Mouse (Mus musculus) fibroblast of lung, adult 2 months (primary cell): Measurements from ENCODE around the gene Atox1.
"Not testable (repeated sequence)": the region's sequence is repeated elsewhere in the genome, so short reads cannot be mapped to it uniquely, and the experiment has no call there.

Experiments used
- DNase-seq: peaks from one replicate; pipeline ENCODE4 v3.0.0-alpha.2; 2011; ENCODE audit warnings: low read depth

Gene Atox1

DNA sequence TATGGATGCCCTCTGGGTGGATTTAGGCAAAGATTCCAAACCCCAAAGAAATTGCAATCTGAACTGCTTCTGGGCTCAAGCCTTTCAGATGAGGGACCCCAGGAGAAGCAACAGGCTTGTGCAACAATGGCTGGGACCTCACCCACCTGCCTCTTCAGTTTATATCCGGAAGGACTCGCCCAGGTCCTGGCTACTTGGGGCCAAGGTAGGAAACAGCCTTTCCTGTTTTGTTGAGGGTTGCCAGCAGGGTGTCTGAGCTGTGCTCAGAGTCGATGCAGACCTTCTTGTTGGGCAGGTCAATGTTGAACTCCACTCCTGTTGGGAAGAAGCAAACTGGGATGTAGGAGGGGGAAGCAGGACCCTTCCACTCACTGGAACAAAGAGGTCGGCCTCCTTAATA lies 10.7 kb downstream of the Atox1 start:
- DNase-seq: no peak

DNA sequence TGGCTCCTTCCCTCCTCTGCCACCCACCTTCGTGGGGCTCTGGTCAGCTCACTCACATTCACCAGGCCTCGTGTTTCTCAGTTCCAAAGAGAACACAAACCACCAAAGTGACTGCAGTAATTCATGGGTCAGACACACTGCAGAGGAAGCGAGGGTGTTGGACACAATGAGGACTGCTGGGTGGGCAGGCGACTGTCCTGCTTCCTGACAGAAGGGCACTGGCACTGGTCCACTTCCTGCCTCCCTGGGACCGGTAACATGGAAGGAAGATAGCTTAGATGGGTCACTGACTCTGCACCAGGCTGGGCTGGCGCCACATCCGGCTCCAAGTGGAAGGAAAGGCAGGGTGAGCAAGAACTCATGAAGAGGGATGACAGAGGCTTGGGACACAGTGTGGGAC lies 11.5 kb downstream of the Atox1 start:
- no peak for DNase-seq

DNA sequence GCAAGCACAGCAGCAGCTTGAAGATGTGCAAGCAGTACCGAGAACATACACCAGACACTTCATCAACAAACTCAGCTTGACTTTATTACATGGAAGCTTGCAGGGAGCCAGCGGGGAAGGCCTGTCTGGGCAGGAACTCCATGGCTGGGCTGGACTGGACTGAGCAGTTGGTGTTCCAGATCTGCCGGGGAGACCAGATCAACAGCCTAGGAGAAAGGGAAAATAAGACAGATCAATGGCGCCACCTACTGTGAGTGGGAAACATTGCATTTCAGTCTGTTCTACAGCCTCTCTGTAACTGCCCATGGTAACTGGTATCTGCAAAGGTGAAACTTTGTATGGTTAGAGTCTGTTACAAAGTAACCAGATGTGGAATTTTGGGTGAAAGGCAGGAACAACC lies 14.5 kb downstream of the Atox1 start:
- DNase-seq: peak; percentile 73

DNA sequence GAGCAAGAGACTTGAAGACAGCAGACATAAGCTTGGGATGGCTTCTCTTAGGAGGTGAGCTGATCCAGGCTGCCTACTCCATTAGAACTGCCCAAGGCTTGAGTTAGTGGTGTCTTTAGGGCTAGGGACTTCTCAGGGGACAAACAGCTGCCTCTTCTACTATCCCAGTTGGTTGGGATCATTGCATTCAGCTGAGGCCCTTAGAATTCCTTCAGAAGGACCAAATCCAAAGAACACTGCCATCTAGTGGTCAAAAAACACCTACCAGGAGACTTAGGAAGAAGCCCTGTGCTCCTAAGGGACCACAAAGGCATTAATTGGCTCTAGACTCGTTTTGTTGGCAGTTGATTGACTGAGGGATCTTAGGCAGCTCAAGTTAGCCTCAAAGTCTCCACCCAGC lies 16.3 kb downstream of the Atox1 start:
- peak; percentile 69 for DNase-seq

DNA sequence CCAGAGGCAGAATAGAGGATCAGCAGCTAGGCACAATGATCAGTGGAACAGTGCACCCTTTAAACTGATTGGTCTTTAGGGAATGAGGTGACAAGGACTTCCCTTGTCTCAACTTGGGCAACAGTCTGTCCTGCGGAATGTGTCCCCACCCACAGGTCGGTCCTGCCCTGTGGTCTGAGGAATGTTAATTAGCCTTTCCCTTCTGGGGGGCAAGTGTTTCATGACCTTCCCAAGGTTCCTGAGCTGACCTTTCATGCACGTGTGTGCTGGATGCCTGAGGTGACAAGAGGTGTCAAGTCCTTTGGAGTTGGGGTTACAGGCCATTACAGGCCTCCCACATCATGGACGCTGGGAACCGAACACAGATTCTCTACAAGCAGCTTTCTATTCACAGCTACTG lies 21.3 kb downstream of the Atox1 start:
- DNase-seq: no peak

DNA sequence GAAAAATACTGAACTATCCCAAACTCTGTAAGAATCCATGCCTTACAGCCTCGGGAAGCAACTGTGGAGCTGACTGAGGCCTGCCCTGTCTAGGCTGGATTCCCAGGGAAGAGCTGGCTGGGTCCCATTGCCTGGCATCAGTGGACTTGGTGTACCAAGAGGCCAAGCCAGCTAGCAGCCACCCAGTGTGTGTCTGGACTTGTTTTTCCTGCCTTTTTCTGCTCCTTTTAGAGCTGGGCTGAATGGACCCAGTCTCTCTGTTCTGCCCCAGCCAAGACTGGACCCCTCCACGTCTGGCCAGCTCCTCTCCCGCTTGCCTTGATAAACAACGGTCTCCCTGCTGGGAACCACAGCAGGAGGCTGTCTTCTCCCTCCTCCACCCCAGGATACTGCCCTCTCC lies 23.0 kb downstream of the Atox1 start:
- DNase-seq: no peak

DNA sequence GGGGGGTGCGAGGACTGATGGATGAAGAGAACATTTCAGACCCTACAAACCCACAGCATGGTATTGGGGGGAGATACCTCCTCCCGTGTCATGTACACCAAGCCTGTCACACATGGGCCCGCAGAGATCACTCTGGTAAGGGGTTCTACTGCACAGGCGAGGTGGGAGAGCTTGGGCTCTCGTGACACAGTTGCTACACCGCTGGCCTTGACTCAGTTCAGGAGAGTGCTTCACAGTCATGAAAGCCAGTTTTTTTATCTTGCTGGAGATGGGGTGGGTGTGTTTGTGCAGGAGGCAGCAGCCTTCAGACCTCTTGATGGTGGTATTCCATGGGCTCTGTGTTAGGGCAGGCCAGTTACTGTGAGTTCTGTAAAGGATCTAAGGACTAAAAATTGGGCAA lies 24.9 kb downstream of the Atox1 start:
- no peak for DNase-seq

DNA sequence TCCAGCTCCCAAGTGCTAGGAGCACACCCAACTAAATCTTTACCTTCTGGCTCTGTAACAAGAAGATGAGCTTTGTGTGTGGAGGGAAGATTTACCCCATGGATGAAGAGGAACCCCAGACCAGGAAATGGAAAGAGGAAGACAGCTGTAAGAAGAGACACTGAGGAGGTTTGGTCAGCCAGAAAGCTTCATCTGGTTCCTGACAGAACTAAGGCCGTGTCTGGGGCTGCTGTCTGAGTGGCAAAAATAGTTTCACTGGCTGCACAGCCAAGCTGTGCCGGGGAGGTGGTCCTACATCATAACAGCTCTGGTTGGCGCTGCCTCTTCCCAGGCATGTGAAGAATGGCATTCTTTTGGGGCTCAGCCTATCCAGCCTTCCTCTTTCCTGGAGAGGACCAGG lies 28.1 kb downstream of the Atox1 start:
- no peak for DNase-seq

DNA sequence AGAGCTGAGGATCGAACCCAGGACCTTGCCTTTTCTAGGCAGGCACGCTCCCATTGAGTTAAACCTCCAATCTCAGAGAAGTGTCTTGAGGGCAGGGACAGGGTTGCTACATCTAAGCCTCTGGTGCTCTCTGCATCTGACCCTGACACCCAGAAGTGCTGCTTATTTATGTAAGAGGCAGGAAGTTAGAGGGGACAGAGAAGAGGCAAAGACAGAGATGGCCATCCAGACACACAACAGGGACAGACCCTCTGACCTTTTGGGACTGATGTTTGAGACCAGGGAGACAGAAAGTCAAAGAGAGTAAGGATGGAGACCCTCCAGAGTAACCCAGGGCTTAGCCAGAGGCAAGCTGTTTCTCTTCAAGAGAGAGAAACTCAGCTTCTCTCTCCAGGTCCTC lies 31.1 kb downstream of the Atox1 start:
- DNase-seq: no peak

DNA sequence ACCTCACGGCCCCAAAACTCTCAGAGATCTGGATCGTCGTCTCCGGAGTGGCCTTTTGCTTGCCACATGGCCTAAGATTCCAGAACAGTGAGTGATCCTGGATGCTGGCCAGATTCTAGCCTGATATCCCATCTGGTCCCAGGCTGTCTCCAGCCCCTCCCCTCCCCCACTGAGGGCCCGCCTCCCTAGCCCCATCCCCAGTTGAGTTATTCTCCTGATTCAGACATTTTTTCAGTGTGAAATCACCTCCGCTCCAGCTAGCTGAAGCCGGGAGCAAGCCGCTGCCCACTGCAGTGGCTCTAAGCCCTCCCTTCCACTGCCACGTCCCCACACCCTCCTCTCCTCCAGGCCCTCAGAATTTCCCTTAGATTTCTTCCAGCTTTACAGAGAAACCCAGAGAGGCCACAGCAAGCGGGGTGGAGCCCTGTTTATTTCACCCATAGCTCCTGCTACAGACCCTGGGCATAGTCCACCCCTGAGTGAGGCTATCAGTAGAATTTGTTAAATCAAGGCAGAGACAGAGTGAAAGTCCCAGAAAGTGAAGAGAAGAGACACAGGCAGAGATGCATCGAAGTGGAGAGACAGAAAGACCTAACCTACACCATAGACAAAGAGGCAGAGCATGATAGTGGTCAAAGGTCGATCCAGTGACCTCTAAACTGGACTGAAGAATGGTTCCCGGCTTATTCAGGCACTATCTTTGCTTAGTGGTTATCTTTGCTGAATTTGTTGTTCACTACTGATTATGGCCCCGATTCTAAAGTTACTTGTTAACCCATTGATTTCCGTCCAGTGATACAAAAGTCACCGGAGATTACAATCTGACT lies 32.6 kb downstream of the Atox1 start:
- peak; percentile 99 for DNase-seq

DNA sequence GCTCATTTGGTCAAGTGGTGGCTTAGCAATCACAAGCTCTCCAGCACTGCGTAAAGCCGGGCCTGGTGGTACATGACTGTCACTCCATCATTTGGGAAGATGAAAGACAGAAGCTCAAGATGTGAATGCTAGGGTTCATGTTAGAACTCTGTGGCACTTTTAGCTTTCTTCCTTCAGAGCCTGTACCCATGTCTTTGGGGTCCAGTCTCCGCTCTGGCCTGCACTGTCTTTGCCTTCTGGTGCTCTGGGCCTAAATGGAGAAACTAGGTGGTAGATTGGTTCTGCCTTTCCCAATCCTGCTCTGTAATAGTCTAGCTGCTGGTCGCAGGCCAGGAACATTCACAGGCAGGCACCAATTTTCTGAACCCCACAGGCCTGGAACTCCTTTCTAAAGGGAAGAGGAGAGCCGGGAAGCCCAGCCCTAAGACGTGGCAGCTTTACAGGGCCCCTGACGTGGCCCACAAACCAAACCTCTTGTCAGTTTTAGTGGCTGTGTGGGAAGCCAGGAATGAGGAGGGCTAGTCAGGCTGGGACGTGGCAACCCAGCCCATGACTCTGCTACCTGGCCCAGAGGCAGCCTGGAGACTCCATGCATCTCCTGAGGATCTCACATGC lies 36.2 kb downstream of the Atox1 start:
- DNase-seq: peak; percentile 84

DNA sequence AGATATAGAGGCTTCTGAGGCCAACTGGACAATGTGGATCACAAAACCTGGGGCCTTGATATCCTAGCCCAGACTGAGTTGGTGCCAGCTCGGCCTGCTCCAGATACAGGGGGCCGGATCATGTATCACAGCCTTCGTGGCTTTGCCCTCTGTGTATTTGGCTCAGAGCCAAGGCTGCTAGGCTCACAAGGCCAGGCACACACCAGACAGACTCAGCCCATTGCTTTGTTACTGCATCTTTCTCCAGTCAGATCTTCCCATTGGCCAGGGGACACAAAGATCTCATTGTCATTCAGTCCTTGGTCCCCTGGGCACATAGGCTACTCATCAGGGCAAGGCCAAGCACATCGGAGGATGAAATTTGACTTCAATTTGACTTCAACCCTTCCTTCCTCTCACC lies 37.3 kb downstream of the Atox1 start:
- no peak for DNase-seq

DNA sequence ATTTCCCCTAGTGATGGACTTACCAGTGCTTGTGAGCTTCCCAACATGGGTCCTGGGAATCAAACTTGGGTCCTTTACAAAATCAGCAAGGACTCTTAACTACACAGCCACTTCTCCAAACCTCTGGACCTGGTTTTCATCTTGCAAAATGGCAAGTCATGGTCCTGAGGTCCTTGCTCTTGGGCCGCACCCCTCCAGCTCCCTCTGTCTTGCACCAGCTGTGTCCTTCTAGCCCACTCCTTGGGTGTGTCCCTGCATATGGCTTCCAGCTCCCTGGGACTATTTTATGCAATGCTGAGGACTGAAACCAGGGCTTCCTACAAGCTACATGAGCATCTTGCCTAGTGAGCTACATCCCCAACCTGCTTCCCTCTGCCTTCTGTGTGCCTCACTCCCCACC lies 38.1 kb downstream of the Atox1 start, which contains the start of gene Sparc:
Gene Sparc (minus strand): TSS at position 206 of the 400 bp plus-strand sequence.
- no peak for DNase-seq

DNA sequence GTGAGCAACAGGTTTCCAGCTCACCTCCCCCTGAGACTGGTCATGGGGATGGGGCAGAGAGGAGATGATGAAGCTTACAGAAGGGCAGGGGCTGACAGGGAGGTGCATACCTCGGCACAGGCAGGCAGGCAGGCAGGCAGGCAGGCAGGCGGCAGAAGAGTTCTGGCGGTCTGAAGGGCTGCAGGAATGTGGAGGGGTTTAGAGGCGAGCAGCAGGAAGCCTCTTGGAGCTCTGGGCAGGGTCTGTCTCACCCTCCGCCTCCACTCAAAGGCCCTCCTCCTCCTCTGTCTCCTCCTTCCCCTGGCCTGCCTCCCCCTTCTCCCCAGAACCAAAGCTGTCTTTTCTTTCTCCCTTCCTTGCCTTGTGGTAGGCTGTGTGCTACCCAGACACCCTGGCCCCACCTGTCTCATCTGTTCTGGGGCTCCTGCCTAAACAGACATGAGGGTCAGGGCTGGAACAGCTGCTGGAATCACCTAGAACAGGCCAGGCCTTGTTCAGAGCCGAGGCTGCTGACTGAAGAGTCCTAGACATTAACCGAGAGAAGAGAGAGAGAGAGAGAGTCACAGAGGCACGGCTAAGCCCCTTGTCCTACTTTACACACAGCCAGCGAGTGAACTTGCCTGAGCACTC lies 41.2 kb downstream of the Atox1 start:
- DNase-seq: peak; percentile 84

DNA sequence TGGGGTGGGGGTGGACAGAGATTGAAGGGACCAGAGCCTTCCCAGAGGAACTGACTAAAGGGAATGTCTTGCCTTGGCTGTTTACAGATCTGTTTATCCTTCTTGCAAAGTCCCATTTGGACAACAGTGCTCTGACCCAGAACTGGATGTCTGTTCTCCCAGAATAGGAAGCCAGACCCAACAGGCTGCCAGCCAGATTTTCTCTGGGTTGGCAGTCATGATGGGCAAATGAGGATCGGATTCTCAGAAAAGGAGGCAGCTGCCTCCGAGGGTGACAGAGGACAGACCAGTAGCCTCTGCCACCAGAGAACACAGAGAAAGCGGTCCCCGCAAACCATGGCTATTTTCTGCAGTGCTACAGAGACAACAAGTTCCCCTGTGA lies 41.8 kb downstream of the Atox1 start:
- DNase-seq: no peak

DNA sequence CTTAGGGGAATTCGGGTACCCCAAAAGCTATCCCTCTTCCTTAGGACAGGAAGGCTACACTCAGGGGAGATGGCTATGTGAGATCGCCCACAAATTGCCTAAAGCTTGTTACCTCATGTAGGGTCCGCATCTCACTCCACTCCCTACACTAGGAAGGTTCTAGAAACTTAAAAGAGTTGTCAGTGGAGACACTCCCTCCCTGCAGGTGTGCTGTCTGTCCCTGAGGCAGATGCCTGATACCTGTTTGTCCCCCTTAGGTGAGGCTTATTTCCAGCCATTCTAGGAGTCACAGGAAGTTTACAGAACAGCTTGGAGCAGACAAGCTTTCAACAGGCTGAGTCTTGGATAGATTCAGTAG lies 42.4 kb downstream of the Atox1 start:
- no peak for DNase-seq

DNA sequence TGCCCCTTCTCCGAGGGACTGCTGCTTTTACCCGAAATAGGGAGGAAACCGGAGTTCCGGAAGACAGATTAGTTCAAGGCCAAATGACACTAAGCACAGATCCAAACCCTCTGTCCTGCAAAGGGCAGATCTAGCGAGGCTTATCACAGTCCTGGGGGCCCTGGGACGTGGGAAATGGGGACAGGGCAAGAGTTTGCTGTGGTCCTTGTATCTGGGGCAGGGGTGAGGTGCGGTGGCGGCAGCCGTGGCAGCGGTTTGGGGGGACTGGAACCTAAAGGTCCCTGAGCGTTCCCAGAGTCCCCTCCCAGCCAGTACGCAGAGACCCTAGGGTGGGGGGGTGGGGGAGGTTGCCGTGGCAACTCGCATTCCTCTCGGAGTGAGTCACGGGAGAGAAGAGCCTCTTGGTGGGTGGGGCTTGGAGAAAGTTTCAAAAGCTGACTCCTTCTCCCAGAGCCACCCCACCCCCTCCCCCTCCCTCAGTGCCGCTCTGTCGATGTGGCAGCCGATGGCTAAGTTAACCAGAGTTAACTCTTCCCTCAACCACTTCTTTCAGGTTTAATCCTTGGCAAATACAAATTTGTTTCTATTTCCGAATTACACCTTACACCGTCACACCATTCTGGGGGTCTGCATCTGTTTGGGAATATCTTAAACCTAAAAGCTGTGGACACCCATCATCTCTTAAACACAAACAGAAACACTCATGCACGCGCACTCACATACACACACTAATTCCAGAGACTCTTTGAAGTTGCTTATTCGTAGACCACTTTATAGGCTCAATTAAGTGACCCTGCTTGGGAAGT lies 42.9 kb downstream of the Atox1 start:
- DNase-seq: peak; percentile 64

DNA sequence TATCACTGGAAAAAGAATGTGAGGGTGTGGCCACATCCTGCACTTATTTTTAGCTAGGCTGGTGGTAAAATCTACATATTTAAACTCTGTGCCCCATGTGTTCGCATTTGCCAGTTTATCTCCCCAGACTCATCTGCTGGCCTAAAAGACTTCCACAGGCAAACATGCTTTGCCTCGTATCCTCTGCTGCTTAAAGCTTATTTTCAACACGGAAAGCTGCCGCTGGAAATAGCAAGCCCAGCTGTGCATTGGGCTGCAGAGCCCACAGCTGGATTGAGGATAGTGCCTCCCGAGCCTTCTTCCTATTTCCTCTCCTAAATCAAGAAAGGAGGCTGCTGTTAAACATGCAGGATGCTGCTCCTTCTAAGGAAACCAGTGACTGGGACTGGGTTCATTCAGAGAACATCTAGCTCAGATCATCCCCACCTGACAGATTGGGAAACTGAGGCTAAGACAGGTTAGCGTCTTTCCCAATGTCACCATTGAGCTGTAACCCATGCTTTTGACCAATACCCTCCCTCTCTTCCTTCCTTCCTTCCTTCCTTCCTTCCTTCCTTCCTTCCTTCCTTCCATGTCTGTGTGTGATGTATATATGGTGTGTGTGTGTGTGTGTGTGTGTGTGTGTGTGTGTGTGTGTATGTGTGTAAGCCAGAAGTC lies 44.3 kb downstream of the Atox1 start:
- DNase-seq: no peak

DNA sequence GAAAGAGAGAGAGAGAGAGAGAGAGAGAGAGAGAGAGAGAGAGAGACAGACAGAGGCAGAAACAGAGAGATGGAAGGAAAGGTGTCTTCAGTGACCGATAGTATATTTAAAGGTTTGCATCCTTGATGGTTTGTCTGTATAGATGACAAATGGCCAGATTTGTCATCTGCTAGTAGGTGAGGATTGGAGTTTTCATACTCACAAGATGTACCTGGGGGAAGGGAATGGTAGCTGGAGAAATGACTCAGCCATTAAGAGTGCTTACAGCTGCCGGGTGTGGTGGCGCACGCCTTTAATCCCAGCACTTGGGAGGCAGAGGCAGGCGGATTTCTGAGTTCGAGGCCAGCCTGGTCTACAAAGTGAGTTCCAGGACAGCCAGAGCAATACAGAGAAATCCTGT lies 45.3 kb downstream of the Atox1 start:
- not testable (repeated sequence) for DNase-seq

DNA sequence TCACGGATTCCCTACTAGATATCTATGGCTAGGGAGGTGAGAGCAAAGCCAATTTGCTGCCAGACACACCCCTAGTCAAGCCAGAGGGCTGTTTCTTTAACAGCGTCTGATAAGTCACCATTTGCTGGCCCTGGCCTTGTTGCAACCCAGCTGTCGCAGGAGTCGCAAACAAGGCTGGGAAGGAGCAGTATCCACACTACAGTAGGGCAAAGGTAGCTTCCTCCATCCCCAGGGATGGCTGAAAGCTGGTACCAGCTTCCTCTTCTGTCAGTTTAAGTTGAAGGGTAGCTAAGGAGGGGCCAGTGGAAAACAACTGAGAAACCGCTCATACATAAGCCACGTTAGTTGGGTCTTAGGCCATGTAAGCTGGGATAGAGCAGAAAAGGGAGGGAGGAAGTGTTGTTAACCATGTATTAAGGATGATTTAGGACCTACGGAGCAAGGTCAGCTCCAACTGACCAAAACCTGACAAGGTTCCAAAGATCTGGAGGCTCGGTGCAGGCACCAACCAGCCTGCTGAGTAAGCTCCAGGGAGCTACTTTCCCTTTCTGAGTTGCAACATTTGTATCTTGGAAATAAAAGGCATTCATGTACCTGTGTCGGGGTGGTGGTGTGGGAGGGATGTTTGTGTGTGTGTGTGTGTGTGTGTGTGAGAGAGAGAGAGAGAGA lies 45.9 kb downstream of the Atox1 start:
- DNase-seq: no peak

DNA sequence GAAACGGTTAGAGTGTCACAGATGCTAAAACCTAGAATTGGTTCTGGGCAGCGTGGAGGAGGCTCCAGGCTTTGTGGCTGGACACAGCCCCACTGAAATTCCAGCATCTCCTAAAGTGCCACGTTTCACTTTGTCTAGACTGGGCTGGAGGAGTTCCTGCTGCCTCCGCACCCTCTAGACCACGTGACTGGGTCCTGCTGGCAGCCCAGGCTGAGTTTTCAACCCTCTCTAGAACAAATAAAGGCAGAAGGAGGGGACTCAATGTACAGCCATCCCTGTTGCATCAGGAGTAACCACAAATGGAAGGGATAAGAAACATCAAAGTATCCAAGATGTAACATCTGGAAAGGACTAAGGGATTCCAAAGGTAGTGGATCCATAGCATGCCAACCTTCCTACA lies 46.7 kb downstream of the Atox1 start:
- DNase-seq: peak; percentile 79

DNA sequence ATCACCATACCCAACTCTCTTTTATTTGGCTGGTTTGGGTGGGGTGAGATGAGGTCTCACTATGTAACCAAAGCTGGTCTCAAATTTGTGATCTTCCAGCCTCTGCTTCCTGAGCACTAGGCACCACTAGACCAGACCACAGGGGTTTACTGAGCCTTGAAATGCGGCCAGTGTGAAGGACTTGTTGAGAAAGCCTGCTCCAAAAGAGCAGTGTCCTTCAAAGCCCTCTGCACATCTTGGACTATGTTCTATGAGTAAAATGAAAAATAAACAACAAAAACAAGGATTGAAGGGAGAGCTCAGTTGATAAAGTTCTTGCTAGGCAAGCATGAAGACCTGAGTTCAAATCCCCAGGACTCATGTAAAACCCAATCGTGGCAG lies 47.6 kb downstream of the Atox1 start:
- DNase-seq: no peak
